Mouse (Mus musculus): ENCODE data around the gene Smarcb1. TPM values are rescaled to one million over a fixed set of nuclear protein-coding genes. Genes with fewer than 3 reads are reported as not detected.

Gene Smarcb1
- total RNA-seq (2017): 76.4 and 88.3 TPM in 2 replicates

GRCm38 (mm10) chr10:75921026-75921725, at the start of gene Smarcb1:
Gene Smarcb1 (minus strand): TSS chr10:75921617.
- ATAC-seq (replicated peaks; ENCODE audit: low read depth, poor library complexity, severe bottlenecking): peak; percentile 81

DNA sequence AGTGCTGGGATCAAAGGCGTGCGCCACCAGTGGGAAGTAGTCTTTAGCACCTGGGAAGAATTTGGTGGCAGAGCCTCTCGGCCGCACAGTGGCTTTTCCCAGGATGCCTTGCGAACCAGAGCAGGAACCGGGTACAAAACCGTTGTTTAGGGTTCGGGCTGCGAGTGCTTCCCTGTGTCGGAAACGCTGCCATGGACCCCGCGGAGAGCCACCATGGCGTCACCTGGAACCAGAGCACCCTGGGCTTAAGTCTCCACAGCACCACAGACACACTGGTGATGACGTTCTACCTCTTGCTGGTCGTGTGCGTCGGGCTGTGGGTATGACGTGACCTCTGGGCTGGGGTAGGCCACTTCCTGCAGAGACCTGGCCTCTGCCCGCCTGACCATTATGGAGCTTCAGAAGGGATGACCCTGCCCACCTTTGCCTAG, 33.0 kb upstream of the Smarcb1 start, which contains the start of gene Gm5134:
TSS of gene Gm5134 (plus strand) at position 134 of the 431 bp plus-strand sequence.
- peak; percentile 67 for ATAC-seq (replicated peaks; ENCODE audit: low read depth, poor library complexity, severe bottlenecking)

DNA sequence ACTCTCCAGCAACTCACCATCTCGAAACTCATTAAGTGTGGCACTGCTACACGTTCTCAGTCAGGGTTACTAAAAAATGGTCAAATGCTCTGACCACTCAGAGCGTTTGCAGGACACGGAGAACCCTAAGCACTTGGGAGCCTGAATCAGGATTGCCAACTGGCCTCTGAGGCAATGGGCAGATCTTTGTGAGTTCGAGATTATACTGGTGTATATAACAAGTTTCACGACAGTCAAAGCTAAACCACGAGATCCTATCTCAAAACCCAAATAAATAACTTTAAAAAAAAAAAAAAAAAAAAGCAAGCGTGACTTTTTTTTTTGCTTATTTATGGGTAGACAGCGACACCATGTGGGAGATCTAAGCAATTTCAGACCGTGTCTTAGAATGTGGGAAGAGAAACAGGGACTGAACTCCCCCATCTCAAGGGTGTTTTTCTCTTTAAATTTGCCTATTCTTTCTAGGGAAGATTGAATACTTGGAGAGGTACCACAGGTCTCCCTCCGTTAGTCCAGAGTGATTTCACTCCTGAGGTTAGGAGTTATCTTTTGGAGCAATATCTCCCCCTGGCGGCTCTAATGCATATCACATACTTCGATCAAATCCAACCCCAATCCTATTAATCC, 30.1 kb upstream of the Smarcb1 start:
- ATAC-seq (replicated peaks; ENCODE audit: low read depth, poor library complexity, severe bottlenecking): peak; percentile 49

GRCm38 (mm10) chr10:75950791-75951210, 29.4 kb upstream of the Smarcb1 start:
- no peak for ATAC-seq (replicated peaks; ENCODE audit: low read depth, poor library complexity, severe bottlenecking)

DNA sequence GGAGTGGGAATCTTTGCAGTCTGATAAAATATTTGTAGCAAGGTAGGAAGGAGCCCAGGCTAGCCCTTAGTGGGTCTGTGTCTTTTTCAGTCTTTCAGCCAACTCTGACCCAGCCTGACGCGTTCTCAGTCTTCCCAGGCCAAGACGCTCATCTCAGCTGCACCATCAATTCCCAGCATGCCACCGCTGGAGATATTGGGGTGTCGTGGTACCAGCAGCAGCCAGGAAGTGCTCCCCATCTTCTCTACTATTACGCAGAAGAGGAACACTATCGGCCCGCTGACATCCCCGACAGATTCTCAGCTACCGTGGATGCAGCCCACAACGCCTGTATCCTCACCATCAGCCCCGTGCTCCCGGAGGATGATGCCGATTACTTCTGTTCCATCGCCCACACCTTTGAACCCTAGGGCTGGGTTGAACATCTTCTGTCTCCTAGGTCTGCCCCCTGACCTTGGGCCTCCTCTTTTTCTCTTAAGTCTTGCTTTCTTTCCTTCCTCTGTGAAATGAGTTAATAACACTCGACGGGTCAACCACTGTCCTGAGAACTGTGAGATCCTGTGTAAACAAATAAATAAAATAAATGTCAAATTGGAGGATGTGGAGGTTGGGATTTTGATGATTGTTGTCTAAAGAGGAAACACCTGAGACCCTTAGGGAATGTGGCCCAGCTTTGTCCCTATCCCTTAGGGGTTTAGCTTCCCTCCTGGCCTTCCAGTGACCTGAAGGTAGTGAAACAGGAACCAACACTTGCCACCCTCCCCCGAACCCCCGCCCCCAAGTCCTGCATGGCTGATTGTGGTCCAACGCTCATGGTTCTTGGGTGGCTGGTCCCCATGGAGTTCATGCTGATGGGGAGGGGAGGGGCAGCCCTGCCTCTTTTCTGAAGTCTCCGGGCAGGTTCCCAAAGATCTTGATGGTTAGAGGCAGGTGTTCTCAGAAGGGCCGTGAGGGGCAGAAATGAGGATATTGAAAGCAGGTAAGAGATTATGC, 27.9 kb upstream of the Smarcb1 start:
- 0 out of 2 replicates have a peak, but pooled peaks have one; percentile 31 for ATAC-seq (replicated peaks; ENCODE audit: low read depth, poor library complexity, severe bottlenecking)

DNA sequence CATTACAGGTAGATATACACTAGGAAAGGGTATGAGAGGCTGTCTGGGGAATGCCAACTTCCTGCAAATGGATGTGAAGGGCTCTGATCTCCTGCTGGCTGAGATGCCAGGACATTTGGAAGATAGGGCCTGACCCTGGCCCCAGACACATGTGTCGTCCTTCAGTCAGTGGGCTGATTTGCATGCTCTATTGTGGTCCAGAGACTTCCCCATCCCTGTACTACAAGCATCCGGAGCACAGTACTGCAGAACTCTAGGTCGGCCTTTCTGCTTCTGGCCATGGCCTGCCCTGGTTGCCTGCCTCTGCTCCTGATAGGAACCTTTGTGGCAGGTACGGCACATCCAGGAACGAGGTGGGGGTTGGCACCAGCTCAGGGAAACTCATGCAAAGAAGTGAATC, 26.7 kb upstream of the Smarcb1 start:
- no peak for ATAC-seq (replicated peaks; ENCODE audit: low read depth, poor library complexity, severe bottlenecking)

DNA sequence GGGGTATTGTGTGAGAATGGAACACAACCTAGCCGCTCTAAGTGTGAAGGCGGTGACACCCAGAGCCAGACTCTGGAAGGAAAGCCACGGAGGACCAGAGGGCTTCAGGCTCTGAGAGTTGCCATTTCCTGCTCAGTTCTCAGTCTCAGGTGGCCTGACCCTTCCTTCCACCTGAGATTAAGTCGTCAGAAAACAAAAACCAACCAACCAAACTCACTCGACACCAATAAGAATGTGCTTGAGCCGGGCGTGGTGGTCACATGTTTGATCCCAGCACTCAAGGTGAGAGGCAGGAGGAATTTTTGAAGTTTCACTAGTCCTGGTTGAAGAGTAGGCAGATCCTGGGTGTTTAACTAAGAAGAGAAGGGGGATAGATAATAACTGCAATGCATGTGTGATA, 24.5 kb upstream of the Smarcb1 start:
- ATAC-seq (replicated peaks; ENCODE audit: low read depth, poor library complexity, severe bottlenecking): no peak

- ATAC-seq (replicated peaks; ENCODE audit: low read depth, poor library complexity, severe bottlenecking): no peak
Observed at GRCm38 (mm10) chr10:75945213-75945612, 23.8 kb upstream of the Smarcb1 start.

DNA sequence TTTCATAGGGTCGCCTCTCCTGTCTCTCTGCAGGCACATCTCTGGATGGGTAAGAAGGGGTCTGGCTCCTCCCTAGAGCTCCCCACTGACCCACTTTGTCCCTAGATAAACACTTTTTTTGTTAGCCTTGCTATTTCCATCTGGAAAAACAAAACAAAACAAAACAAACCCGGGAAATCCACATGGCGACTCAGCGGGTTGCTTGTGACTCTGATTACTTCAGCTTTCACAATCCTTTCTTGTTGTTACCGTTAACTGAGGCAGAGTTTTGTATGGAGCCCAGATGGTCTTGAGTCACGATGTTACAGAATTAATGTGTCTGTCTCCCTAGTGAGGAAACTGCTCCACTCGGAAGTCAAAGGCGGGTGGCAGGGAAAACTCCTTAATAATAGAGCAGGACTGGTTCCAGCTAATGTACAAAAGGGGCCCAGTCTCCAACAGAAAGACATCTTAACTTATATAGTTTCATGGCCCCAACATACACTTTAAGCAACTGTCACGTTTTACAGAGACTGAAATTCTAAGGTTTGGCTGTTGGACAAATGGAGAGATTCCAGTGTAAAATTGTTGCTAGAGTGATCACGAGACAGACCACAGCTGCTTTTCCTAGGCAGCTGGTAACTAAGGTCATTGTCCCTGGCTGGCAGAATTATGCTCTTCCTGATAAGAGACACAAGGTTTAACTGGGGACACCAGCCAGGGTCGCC, 22.8 kb upstream of the Smarcb1 start:
- no peak for ATAC-seq (replicated peaks; ENCODE audit: low read depth, poor library complexity, severe bottlenecking)

DNA sequence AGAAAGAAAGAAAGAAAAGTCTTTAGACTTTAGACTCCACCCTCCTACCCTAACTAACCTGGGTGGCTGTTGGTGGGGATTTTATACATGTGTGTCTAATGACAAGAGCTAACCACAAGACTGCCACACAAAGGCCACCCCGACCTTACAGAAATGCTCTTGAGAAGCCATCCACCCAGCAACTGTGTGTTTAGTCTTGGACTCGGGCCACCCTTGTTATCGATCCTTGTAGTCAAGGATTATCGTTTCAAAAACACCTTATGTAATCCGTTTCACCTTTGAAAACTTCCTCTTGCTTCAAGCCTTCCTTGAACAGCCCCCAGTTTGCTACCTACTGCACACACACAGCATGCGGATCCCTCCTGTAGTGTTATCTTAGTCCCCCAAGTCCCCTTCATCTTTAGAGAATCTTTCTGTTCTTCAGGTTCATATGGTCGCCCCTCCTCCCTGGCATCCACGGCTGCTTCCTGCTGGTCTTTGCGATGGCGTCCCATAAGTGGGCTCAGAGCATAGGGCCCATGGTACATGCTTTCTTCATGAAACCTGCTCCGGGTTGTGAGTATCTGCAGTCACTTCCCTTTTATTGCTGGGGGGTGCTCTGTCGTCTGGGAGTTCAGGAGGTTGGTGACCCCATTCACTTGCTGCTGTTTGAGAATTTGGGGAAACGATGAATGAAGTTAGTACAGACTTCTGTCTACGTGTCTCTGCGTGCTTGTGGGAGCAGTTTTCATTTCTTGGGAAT, 21.5 kb upstream of the Smarcb1 start, which contains the start of gene Vpreb3:
TSS of gene Vpreb3 (plus strand) at position 322 of the 742 bp plus-strand sequence.
- ATAC-seq (replicated peaks; ENCODE audit: low read depth, poor library complexity, severe bottlenecking): peak; percentile 53; the same call in 1 of the 2 replicates

DNA sequence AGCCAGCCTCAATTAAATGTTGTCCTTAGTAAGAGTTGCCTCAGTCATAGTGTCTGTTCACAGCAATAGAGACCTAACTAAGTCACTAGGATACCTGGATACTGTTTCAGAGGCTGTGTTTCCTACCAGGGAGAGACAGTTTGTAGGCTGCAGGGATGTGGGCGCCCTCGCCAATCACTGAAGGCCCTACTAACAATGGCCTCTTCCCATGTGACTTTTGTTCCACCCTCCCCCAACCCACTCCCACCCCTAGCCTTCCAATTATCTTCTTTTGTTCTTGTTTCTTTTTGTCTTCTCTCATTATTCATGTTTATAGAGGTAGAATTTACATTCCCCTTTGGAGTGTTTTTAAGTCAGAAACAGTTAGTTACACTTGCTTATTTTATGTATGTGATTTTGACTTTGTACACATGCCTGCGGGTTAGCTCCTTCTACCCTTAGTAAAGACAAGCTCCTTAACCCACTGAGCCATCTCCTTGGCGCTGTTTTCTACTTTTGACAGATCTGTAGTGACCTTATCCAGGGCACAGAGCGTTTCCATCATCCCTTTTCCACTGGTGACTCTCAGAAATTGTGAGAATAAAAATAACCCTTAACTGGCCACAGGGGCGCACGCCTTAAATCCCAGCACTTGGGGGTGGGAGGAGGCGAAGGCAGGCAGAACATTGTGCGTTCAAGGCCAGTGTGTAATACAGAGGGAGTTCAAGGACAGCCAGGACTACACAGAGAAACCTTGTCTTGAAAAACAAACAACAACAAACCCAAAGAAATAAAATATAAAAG, 19.8 kb upstream of the Smarcb1 start:
- ATAC-seq (replicated peaks; ENCODE audit: low read depth, poor library complexity, severe bottlenecking): no peak

DNA sequence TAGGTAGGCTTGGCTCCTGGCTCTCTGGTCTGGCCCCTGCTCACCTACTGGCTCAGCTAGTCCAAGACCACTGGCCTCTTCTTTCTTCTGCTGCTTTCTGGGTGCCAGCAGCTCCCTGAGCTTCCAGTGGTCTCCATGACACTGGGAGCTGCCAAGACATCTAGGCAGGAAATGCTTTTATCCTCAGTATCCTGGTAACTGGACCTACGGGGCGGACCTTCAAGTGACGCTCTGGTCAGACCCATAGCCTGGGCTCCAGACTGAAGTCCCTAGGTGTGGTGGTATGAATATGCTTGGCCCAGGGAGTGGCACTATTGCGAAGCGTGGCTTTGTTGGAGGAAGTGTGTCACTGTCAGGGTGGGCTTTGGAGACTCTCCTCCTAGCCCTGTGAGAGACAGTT, 19.1 kb upstream of the Smarcb1 start, which contains the start of gene Gm867:
TSS of gene Gm867 (minus strand) at position 153 of the 400 bp plus-strand sequence.
- ATAC-seq (replicated peaks; ENCODE audit: low read depth, poor library complexity, severe bottlenecking): no peak

DNA sequence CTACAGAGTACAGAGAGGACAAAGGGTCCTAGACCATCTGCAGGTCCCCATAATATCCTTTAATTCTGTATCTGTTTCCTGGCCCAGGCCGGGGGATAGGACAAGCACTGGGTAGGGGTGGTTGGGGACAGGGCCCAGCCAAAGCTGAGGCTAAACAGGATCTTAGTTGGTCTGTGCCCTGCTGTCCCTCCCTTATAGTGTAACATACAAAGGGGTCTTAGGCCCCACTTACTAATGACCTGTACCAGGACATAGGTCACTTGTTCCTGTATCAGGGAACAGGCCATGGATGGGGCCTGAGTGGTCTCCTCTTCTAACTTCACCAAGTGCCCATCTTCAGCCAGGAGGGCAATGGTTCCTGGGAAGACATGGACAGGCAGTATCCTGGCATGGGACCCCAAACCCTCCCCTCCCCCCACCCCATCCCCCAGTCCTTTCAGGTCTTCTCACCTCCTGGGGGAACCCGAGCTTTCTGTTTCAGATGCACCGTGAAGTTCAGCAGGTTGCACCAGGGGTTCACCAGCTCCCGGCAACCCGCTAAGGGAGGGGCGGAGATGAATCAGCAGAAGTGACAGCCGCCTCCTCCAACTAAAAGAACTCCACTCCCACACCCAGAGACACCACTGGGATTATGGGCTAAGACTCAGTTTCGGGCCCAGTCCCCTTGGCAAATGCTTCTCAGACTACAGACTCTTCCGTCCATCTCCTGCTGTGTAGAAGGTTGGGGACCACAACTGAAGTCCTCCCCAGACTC, 18.2 kb upstream of the Smarcb1 start:
- ATAC-seq (replicated peaks; ENCODE audit: low read depth, poor library complexity, severe bottlenecking): no peak

DNA sequence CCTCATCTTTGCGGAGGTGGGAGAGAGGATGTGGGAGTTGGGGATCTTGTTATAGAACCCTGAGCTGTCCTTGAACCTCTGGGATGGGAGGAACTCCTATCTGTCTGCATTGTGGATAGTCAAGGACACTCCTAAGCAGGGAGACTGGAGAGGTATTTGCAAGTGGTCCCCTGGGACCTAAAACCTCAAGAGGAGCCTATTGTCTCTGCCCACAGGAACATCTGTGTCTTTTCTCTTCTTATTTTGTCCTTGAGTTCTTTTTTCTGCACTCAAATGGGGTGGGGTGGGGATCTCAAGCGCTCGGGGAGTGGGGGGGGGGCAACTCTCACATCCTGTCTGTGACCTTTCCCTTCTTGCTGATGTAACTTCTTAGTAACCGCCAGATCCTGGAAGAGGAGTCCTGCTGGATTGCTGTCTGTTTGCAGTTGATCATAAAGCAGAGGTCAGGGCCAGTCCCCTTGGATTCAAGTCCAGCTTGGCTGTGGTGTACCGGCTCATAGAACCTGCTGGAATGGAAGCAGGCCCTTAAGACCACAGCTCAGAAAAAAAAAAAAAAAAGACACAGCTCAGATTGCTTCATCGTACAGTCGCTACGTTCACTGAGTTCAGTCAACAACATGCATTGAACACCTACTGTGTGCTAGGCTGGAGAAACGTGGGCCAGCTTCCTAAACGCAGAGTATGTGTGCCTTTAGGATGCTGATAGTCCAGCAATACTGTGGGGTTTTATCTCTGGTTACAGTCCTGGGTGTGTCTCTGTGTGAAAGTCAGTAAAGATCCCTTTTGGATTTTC, 16.6 kb upstream of the Smarcb1 start:
- no peak for ATAC-seq (replicated peaks; ENCODE audit: low read depth, poor library complexity, severe bottlenecking)

GRCm38 (mm10) chr10:75936909-75937667, 15.7 kb upstream of the Smarcb1 start:
- no peak for ATAC-seq (replicated peaks; ENCODE audit: low read depth, poor library complexity, severe bottlenecking)
